Mouse (Mus musculus): ENCODE results near the gene Pir.

DNA sequence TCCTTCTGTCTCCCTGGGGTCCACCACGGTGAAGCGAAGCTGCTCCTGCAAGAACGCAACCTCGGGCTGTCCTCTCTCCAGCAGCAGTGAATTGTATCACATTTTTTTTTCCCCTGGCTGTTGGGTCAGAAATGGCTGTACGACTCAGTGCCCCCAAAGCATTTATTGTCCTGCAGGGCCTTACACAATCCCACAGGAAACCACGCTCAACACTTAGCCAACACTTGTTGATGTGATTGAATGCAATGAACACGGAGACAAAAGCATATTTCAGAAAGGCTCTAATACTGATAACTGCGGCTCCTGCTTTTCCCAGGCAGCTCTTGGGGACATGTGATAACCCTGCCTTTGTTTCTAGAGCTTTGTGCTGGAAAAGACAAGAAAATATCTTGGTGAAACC, 11.1 kb upstream of the Pir start, which contains the start of gene Bmx:
- TF ChIP-seq CTCF (IDR thresholded peaks at IDR 0.05; ENCODE audit: extremely low read depth, insufficient read depth, low read length) (no peak), POLR2A (IDR thresholded peaks at IDR 0.05; ENCODE audit: extremely low read depth, insufficient read depth, low read length) (no peak)
